Mouse (Mus musculus) stomach, postnatal 0 days (tissue): ENCODE results near the gene Lnp1.

Experiments
- CTCF ChIP-seq: IDR thresholded peaks from 2 replicates; pipeline ENCODE4 v1.5.1; 2016; ENCODE audit warnings: antibody characterized with exemption, low read depth, mild to moderate bottlenecking, moderate library complexity
- EP300 ChIP-seq: optimal IDR thresholded peaks from 2 replicates; pipeline ENCODE3; 2016; ENCODE audit warnings: antibody characterized with exemption

DNA sequence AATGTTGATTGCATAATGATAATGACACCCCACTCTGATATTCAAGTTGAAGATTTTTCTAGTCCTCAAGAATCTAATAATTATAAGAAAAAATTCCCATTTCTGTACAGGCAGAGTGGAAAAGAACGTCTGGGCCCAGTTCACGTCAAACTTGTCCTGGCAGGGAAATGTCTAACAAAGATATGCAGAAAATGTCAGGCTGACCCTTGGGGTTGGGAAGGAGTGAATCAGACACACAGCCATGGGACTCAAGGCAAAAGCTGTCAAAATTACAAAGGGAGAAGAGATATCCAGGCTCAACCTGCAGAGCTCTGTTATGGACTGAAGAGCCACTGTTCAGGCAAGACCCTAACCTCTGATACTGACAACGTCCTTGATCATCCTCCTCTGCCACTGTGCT, 57.4 kb downstream of the Lnp1 start:
- TF ChIP-seq CTCF (no peak), EP300 (no peak)
